Mouse (Mus musculus): Measurements from ENCODE around the gene Cmc2. TPM values are rescaled to one million over a fixed set of nuclear protein-coding genes. Genes with fewer than 3 reads are reported as not detected.

The Cmc2 gene
- total and polyA plus RNA-seq, 2 experiments = 4.2 to 9.3 TPM

- H3K79me2 ChIP-seq (ENCODE audit: control insufficient read depth, insufficient read depth, low read length) = no peaks in the 10 kb centered on the region; the same call in 1 of the 2 replicates
- no peak overlapping the region for H3K4me3 ChIP-seq (ENCODE audit: insufficient read depth, low read depth, low read length)
- no peak overlapping the region for H3K9ac ChIP-seq (ENCODE audit: low read depth, low read length)
- H3K27me3 ChIP-seq (ENCODE audit: control insufficient read depth, insufficient read depth, low read length) = no peaks in the 10 kb centered on the region
- DNase-seq (ENCODE audit: extremely low read depth, low read depth, low spot score) = no peak
- TF ChIP-seq CTCF (IDR thresholded peaks at IDR 0.05; ENCODE audit: low read depth, low read length) = no peak
- no peak for TF ChIP-seq POLR2A (IDR thresholded peaks at IDR 0.05; ENCODE audit: extremely low read depth, insufficient read depth, low read length)
- H3K27ac ChIP-seq (replicated peaks; ENCODE audit: insufficient read depth, low read depth, low read length) = no peak overlapping the region
- 94% methylated on average over 4 of the region's 4 CpGs for WGBS
- no peaks in the 10 kb centered on the region for H3K4me1 ChIP-seq (ENCODE audit: control insufficient read depth, insufficient read depth, low read length)
- H3K36me3 ChIP-seq (ENCODE audit: control insufficient read depth, insufficient read depth, low read length) = peaks cover 5% of the 10 kb centered on the region; the same call in 1 of the 2 replicates
Measured at GRCm38 (mm10) chr8:116905252-116905651, 16.0 kb downstream of the Cmc2 start.

- no peak for DNase-seq (ENCODE audit: extremely low read depth, low read depth, low spot score)
- Histone ChIP-seq H3K9ac (ENCODE audit: low read depth, low read length) (no peak overlapping the region), H3K27me3 (ENCODE audit: control insufficient read depth, insufficient read depth, low read length) (no peaks in the 10 kb centered on the region), H3K4me1 (ENCODE audit: control insufficient read depth, insufficient read depth, low read length) (no peaks in the 10 kb centered on the region), H3K36me3 (ENCODE audit: control insufficient read depth, insufficient read depth, low read length) (peaks cover 5% of the 10 kb centered on the region; the same call in 1 of the 2 replicates), H3K79me2 (ENCODE audit: control insufficient read depth, insufficient read depth, low read length) (no peaks in the 10 kb centered on the region; the same call in 1 of the 2 replicates), H3K4me3 (ENCODE audit: insufficient read depth, low read depth, low read length) (no peak overlapping the region), H3K27ac (replicated peaks; ENCODE audit: insufficient read depth, low read depth, low read length) (no peak overlapping the region)
- no peak for TF ChIP-seq POLR2A (IDR thresholded peaks at IDR 0.05; ENCODE audit: extremely low read depth, insufficient read depth, low read length)
- TF ChIP-seq CTCF (IDR thresholded peaks at IDR 0.05; ENCODE audit: low read depth, low read length) = no peak
- 95% methylated on average over 4 of the region's 4 CpGs for WGBS
Measured at GRCm38 (mm10) chr8:116904736-116905135, 16.5 kb downstream of the Cmc2 start.

DNA sequence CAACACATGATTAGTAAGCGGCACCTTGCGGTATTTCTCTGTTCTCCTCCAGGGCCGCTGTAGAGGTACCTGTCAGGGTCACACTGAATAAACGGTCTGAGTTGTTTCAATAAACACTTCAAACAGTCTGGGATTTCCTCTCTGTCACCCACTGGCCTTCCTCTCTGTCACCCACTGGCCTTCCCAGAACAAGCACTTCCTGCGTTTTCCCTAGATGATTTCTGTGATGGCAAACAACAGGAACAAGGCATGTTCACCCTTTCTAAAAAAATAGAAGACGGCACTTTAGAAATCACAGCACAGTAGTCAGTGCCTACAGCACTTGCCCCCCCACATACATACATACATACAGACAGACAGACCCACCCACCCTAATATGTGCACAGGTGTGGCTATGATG lies 25.7 kb downstream of the Cmc2 start:
- H3K4me1 ChIP-seq (ENCODE audit: control insufficient read depth, insufficient read depth, low read length) = no peaks in the 10 kb centered on the region
- no peaks in the 10 kb centered on the region for H3K27me3 ChIP-seq (ENCODE audit: control insufficient read depth, insufficient read depth, low read length)
- 0 out of 2 replicates have a peak, but pooled peaks cover 3% of the 10 kb centered on the region for H3K79me2 ChIP-seq (ENCODE audit: control insufficient read depth, insufficient read depth, low read length)
- no peak for TF ChIP-seq CTCF (IDR thresholded peaks at IDR 0.05; ENCODE audit: low read depth, low read length)
- H3K36me3 ChIP-seq (ENCODE audit: control insufficient read depth, insufficient read depth, low read length) = peaks cover 8% of the 10 kb centered on the region; the same call in 1 of the 2 replicates
- H3K27ac ChIP-seq (replicated peaks; ENCODE audit: insufficient read depth, low read depth, low read length) = no peak overlapping the region
- H3K9ac ChIP-seq (ENCODE audit: low read depth, low read length) = no peak overlapping the region
- 91% methylated on average over 6 of the region's 6 CpGs for WGBS
- DNase-seq (ENCODE audit: extremely low read depth, low read depth, low spot score) = no peak
- no peak overlapping the region for H3K4me3 ChIP-seq (ENCODE audit: insufficient read depth, low read depth, low read length)

DNA sequence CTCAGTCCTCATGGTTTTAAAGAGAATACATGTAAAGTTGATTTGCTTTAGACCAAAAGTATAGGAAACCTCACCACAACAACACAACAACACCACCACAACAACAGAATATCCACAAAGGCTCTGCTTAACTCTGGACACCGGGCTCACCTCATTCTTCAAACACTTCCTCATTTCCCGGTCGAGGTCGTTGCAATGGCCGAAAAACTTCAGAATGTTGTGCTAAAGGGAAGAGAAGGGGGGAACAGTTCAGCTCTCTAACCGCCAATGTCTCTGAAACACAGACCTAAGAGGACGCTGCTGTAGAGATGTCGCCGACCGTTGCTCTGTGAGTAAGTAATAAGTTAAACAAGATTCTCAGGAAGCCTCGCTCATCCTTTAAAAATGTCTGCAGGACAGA lies 27.3 kb downstream of the Cmc2 start:
- H3K9ac ChIP-seq (ENCODE audit: low read depth, low read length) = no peak overlapping the region
- no peak for TF ChIP-seq POLR2A (IDR thresholded peaks at IDR 0.05; ENCODE audit: extremely low read depth, insufficient read depth, low read length)
- H3K4me3 ChIP-seq (ENCODE audit: insufficient read depth, low read depth, low read length) = no peak overlapping the region
- H3K4me1 ChIP-seq (ENCODE audit: control insufficient read depth, insufficient read depth, low read length) = no peaks in the 10 kb centered on the region
- H3K79me2 ChIP-seq (ENCODE audit: control insufficient read depth, insufficient read depth, low read length) = 0 out of 2 replicates have a peak, but pooled peaks cover 3% of the 10 kb centered on the region
- WGBS = 91% methylated on average over 11 of the region's 11 CpGs
- no peak for DNase-seq (ENCODE audit: extremely low read depth, low read depth, low spot score)
- no peaks in the 10 kb centered on the region for H3K27me3 ChIP-seq (ENCODE audit: control insufficient read depth, insufficient read depth, low read length)
- no peak overlapping the region for H3K27ac ChIP-seq (replicated peaks; ENCODE audit: insufficient read depth, low read depth, low read length)
- H3K36me3 ChIP-seq (ENCODE audit: control insufficient read depth, insufficient read depth, low read length) = peaks cover 20% of the 10 kb centered on the region

GRCm38 (mm10) chr8:116892636-116893035 lies 28.6 kb downstream of the Cmc2 start:
- TF ChIP-seq CTCF (IDR thresholded peaks at IDR 0.05; ENCODE audit: low read depth, low read length) (no peak), POLR2A (IDR thresholded peaks at IDR 0.05; ENCODE audit: extremely low read depth, insufficient read depth, low read length) (no peak)
- Histone ChIP-seq H3K27me3 (ENCODE audit: control insufficient read depth, insufficient read depth, low read length) (no peaks in the 10 kb centered on the region), H3K4me1 (ENCODE audit: control insufficient read depth, insufficient read depth, low read length) (no peaks in the 10 kb centered on the region), H3K4me3 (ENCODE audit: insufficient read depth, low read depth, low read length) (no peak overlapping the region), H3K27ac (replicated peaks; ENCODE audit: insufficient read depth, low read depth, low read length) (no peak overlapping the region), H3K9ac (ENCODE audit: low read depth, low read length) (no peak overlapping the region), H3K36me3 (ENCODE audit: control insufficient read depth, insufficient read depth, low read length) (peaks cover 29% of the 10 kb centered on the region), H3K79me2 (ENCODE audit: control insufficient read depth, insufficient read depth, low read length) (0 out of 2 replicates have a peak, but pooled peaks cover 3% of the 10 kb centered on the region)
- DNase-seq (ENCODE audit: extremely low read depth, low read depth, low spot score) = no peak
- WGBS = 72% methylated on average over 9 of the region's 9 CpGs

DNA sequence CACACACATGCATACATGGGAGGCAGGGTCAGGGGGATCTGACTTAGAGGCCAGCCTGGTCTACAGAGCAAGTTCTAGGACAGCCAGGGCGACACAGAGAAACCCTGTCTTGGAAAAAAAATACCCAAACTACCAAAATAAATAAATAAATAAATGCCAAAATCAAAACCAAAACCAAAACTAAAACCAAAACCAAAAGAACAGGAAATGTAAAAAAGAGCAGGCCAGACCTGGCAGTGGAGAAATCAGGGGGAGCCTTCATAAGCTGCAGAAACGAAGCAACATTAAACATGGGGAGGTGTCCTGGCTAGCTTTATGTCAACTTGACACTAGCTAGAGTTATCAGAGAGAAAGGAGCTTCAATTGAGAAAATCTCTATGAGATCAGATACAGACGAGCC lies 29.1 kb downstream of the Cmc2 start:
- DNase-seq (ENCODE audit: extremely low read depth, low read depth, low spot score) = no peak
- Histone ChIP-seq H3K79me2 (ENCODE audit: control insufficient read depth, insufficient read depth, low read length) (0 out of 2 replicates have a peak, but pooled peaks cover 3% of the 10 kb centered on the region), H3K9ac (ENCODE audit: low read depth, low read length) (no peak overlapping the region), H3K27ac (replicated peaks; ENCODE audit: insufficient read depth, low read depth, low read length) (no peak overlapping the region), H3K36me3 (ENCODE audit: control insufficient read depth, insufficient read depth, low read length) (peaks cover 29% of the 10 kb centered on the region), H3K27me3 (ENCODE audit: control insufficient read depth, insufficient read depth, low read length) (no peaks in the 10 kb centered on the region), H3K4me1 (ENCODE audit: control insufficient read depth, insufficient read depth, low read length) (no peaks in the 10 kb centered on the region), H3K4me3 (ENCODE audit: insufficient read depth, low read depth, low read length) (no peak overlapping the region)
- no peak for TF ChIP-seq POLR2A (IDR thresholded peaks at IDR 0.05; ENCODE audit: extremely low read depth, insufficient read depth, low read length)
- no peak for TF ChIP-seq CTCF (IDR thresholded peaks at IDR 0.05; ENCODE audit: low read depth, low read length)
- WGBS = 89% methylated on average over 3 of the region's 3 CpGs
